Mouse (Mus musculus): ENCODE measurements around the gene Sel1l3.

DNA sequence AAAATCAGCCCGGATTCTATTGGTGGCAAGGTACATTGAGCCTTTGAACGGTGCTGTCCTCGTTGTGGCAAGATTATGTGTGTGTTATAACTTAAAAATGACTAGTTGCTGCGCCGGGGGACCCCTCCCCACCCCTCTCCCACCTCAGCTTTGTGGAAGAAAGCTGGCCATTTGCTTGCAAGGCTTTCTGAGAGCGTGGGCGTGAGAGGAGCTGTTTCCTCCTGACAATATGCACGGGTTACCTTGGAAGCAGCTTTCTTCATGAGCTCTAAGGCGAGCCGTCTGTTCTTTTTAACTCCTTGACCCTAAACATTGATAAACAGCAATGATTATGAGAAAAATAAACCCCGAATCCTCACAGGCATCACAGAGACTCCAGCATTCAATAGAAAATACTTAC is 74.2 kb downstream of the Sel1l3 start:
- no peak for TF ChIP-seq ZC3H11A (IDR thresholded peaks at IDR 0.05; ENCODE audit: low read depth, low read length)
- no peak for TF ChIP-seq EP300 (IDR thresholded peaks at IDR 0.05; ENCODE audit: low read depth in 1 of 2, low read length in 2 of 2)
- no peak for TF ChIP-seq POLR2AphosphoS2 (IDR thresholded peaks at IDR 0.05; ENCODE audit: low read length)
- TF ChIP-seq E2F4 (IDR thresholded peaks at IDR 0.05; ENCODE audit: borderline replicate concordance, low read depth, low read length) = no peak
- TF ChIP-seq TCF12 (IDR thresholded peaks at IDR 0.05; ENCODE audit: low read depth, low read length) = no peak

Data from MEL (cell line).